Mouse (Mus musculus) adrenal gland, postnatal 14 days (tissue): ENCODE results near the gene Slc4a1ap. TPM values are rescaled to one million over a fixed set of nuclear protein-coding genes. Genes with fewer than 3 reads are reported as not detected.
"Not testable (repeated sequence)": the region's sequence is repeated elsewhere in the genome, so short reads cannot be mapped to it uniquely, and the experiment has no call there.

Experiments used
- DNase-seq: peaks from one replicate; pipeline ENCODE4 v3.0.0; 2021; ENCODE audit warnings: mixed read lengths
- total RNA-seq: library from RNA; stranded (reverse); gene quantifications from 2 replicates; pipeline ENCODE4 v1.2.3, GENCODE M21; 2021

Slc4a1ap gene
- total RNA-seq, 1 experiment from 2014 or later, result 30.1 TPM

DNA sequence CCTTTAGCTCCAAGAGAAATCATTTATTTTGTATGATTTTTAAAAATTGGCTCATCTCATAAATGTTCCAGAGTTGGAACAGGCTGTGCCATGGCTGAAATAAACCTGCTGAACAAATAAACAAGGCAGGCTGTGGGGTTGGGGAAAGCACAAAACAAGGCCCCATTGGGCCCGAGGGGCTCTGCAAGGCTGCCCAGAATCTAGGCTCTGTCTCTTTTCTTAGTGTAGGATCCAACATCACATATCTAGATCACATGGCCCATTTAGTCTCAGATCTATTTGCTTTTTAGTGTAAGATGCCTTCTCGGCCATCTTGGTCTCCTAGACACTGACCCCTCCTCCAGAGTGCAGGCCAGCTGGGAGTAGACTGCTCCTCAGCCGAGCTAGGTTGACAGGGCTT, 39.7 kb downstream of the Slc4a1ap start:
- no peak for DNase-seq

- DNase-seq, result peak; percentile 43
Observed at GRCm38 (mm10) chr5:31567951-31568657, 41.3 kb downstream of the Slc4a1ap start.

DNA sequence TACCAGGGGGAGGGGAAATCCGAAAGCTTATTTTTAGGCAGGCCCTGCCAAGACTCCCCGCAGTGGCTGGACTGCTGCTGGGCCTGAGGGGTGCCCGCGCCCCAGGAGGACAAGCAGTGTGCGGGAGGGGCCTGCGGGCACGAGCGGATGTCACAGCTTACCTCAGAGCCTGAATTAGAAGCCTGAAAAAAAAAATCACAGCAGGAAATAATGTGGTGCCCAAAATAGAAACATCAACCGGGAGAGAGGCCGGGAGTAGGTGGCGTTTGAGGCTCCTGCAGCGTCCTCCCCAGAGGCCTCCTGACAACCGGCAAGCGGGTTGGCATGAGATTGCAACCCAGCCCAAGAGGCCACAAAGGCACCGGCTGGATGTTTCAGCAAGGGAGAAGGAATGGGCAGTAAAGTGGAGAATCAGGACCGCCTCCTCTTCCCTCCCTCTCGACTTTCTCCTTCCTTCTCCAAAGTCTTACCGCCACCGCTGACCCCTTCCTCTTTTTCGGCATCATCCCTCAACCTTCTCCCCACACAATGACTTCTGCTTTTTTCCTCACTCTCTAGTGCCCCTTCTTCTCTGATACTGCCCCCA, 44.3 kb downstream of the Slc4a1ap start:
- DNase-seq, result peak; percentile 80

DNA sequence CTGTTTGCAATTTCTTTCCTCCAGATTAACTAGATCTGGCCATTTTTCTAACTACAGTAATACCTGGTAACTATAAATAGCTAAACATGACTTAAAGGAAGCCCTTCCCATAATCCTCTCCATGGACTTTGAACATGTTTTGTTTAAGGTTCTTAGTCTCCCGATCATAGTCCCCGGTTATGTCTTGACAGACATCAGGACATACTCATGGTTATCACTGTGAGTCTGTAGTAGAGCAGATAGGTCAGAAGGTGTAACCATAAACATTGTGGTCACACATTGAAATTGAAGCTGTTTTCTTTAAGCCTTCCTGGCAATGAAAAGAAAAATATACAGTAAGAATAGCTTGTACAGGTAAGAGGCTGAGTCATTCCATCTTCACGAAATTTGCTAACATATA, 46.9 kb downstream of the Slc4a1ap start:
- no peak for DNase-seq

GRCm38 (mm10) chr5:31576539-31576975, 49.8 kb downstream of the Slc4a1ap start:
- peak; percentile 76 for DNase-seq

DNA sequence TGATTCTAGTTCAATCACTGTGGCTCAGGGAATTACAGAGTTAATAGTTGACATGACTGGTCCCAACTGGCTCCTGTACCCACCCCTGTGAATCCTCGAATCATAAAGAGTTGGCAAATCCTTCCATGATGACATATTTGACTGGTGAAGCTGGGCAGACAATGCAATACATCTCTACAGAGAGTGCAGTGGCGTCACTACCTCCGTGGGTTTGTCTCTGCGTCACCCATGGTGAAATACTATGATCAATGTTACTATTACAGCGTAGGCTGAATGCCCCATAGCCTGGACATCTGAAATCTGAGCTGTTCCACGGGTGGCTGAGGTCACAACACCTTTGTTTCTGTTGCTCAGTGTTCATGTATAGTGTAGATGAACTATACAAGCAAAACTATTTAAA, 54.5 kb downstream of the Slc4a1ap start:
- DNase-seq, result no peak

- DNase-seq, result no peak
Observed at GRCm38 (mm10) chr5:31581932-31582331, 55.1 kb downstream of the Slc4a1ap start.

DNA sequence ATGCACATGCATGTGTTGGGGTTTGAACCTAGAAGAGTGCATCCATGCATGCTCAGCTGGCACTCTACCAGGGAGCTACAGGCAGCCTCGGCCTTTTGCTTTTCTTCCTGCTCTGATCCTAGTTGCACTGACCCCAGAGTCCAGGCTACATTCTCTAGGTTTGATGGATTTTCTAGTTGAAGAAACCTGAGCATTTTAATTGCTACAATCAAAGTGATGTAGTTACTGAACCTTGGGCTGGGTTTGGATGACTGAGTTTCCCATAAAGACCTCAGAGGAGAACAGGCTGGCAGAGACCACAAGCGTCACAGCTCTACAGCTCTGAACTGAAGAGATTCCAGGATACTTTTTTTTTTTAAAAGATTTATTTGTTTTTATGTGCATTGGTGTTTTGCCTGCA, 56.5 kb downstream of the Slc4a1ap start:
- DNase-seq, result no peak

DNA sequence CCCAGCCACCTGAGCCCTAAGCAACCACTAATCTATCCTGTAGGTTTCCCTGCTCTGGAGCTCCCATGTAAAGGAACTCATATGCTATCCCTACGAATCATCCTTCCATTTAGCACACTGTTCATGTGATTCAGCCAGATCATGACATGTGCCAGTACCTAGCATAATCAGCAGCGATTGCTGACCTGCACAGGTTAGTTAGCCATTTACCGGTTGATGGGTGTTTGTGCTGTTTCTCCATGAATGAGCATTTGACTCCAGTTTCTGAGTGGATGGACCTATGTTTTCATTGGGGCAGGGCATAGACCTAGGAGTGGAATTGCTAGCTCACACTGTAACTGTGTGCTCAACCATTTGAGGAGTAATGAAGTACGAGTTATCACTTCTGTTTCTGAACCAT, 58.7 kb downstream of the Slc4a1ap start:
- no peak for DNase-seq

DNA sequence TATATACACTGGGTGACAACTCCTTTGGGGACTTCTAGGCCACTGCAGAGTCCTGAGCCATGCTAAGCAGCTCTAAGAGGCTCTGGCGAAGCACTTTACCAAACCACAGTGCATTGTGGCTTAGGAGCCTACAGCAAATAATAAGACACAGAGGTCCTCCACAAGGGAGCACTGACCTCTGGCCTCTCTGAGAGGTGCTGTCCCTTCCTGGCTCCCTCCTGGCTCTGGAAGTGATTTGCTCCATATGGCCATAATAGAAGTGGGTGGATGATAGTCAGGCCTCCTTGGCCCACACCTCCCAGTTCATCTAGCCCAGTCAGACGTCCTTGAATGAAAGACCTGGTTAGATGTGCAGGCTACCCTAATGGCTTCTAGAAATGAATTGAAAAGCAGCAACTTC, 61.2 kb downstream of the Slc4a1ap start:
- no peak for DNase-seq

- DNase-seq, result not testable (repeated sequence)
Observed at GRCm38 (mm10) chr5:31588672-31589071, 61.9 kb downstream of the Slc4a1ap start.

DNA sequence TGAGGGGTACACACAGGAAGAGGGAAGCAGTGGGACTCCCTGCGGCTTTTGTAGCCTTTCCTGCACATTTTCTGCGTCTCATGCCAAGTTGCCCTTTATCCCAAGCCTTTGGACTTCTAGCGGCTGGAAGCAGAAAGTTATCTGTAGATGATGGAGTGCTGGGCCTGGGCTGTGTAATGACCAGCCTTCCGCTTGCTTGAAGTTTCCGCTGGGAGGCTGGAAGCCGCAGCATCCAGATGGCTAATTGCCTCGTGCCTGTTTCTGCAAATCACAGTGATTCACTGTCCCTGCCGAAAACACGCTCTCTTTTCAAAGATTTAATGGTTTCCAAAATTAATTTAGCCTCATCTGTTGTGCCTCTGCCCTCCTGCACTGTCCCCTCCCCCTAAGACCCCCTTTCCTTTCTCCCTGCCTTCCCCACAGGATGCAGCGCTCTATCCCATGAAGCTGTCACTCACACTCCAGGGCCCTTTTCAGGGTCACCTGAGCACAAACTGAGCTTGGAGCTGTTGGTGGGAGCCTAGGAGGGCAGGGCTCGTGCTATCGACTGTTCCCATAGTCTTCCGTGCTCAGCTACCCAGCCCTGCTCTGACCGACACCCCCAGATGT, 63.0 kb downstream of the Slc4a1ap start:
- DNase-seq, result peak; percentile 25

DNA sequence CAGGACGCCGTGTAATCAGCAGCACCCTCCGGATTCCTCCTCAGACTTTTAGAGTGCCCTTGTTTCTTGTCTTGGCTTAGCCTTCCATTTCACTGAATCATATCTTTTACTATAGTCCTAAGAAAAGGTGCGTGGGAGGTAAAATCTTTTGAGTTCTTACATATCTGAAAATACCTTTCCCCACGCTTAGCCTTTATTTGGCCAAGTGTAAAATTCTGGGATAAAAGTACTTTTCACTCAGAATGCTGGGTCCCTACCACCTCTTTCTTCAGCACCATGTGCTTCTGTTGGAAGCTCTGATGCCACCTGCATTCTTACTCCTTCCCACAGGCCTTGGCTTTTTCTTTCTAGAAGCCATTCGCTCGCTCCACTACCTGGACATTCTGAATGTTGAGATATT, 64.3 kb downstream of the Slc4a1ap start:
- DNase-seq, result no peak

DNA sequence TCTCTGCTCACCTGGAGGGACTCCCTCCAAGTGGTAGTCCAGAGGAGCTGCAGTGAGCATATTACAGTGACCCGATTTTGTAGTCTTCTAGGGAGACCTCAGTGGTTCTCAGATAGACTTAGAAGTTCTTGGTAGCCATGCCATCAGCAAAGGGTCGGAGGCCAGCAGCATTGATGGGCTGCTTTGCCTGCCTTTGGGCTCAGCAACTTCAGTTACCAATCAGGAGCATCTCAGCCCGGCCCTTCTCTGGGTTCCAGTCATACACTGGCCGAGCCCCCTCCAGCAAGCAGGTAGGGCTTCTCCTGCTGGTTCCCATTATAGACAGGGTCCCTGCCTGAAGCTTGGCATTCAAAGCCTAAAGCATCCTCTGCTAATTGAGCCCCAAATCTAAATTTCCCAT, 69.1 kb downstream of the Slc4a1ap start:
- no peak for DNase-seq

DNA sequence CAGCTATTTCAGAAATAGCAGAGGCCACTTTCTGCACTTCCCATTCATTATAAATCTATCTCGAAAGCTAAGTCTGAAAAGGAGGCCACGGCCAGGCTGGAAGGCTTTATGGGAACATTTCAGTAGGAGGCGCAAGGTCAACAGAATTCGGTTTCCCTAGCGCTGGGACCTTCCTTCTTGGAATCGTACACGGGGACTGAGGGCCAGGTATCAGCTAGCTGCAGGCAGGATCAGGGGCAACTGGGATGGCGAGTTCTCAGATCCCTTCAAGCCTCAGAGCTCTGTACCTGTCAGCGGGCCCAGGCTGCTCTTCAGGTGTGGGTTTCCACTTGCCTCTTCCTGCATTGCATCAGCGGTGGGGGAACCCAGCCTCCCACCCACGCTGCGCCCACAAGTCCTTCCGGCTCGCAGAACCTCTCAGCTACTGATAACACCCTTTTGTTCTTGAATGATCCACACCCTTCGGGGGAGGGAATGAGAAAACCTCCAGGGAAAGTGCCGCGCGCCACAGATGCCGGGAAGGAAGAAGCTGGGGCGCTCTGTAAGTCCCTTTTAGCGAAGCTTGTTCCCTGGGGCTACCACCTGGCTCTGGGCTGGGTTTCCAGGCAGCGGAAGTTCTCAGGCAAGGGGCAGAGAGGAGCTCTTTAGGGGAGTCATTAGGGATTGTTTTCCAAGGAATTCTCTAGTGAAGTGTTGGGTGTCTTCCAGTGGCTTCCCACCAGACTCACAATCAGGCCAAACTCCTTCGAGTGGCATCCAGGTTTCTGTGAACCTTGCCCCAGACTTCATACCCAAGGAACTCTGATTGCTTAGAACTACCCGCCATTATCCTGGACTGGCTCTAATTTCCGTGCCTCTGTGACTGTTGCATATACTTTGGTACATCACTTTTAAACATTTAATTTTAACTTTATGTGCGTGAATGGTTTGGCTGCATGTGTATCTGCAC, 70.0 kb downstream of the Slc4a1ap start, which contains the start of gene Mrpl33:
Gene Mrpl33, plus strand, starts transcription at position 455 of the 949 bp plus-strand sequence.
- DNase-seq, result peak; percentile 75

GRCm38 (mm10) chr5:31597430-31597944, 70.7 kb downstream of the Slc4a1ap start:
- no peak for DNase-seq

GRCm38 (mm10) chr5:31598121-31598520, 71.3 kb downstream of the Slc4a1ap start:
- DNase-seq, result no peak

DNA sequence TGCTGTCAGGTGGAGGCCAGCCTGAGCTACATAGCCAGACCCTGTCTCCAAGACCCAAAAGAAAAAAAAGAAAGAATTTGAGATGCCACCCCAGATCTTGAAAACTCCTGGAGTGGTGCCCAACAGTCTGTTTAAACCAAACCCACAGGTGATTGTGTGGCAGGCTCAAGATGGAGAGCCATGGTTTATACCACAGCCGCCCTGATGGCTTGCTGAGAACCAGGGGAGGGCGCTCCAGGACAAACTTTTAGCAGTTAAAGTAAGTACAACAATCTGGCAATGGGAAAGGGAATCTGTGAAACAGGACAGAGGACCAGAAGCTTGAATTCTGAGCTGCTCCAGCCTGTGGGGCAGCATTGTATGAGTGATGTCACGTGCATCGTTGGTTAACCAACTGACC, 71.8 kb downstream of the Slc4a1ap start:
- DNase-seq, result peak; percentile 77

DNA sequence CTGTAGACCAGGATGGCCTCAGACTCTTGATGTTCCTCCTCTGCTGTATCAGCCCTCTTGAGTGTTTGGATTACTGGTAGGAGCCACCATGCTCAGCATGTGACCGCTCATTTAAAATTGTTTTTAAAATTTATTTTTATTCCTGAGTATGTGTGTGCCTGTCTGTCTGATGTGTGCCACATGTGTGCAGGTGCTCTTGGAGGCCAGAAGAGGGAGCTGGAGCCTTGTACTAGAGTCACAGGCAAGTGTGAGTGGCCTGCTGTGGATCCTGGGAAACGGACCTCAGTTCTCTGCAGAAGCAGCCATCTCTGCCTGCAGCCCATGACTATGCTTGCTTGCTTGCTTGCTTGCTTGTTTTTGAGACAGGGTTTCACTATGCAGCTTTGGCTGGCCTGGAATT, 72.4 kb downstream of the Slc4a1ap start:
- DNase-seq, result peak; percentile 60

DNA sequence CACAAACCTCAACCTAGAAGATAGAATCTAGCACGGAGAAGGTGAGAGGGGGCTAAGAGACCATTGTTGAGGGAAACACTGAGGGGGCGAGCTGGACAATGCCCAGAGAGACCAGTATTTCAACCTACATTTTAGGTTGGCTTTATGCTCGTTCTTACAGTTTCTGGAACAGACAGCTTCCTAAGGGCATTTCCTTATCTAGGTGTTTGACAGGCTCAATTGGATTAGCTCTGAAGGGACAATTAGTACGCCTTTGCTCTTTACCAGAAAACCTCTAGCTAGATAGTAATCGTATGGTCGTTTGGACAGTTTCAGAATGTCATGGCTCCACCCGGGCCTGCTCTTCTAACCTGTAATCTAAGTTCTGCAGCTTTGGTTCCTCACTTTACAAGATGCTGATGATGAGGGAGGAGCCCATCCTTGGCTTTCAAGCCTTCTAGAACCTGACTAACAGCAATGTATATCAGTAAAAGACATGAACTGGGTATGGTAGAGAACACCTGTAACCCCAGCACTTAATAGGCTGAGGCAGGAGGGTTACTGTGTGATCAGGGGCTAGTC, 74.4 kb downstream of the Slc4a1ap start:
- DNase-seq, result no peak

DNA sequence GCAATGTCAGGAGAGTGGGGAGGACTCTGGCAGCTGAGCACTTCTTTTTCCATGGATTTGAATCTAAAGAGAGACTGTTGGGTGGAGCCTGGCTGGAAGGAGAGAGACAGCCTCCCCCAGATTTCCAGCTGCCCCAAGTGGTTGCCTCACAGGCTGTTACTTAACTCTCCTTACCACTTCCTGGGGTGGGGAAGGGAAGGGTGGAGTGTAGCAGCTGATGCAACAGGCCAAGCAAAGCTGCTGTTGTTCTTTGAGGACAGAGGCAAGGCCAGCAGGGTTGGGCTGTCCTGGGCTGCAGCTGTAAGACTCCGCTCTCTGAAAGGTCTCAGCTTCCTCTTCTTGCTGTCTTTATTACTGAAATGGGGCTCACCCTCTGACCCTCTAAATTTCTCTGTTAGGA, 75.6 kb downstream of the Slc4a1ap start:
- peak; percentile 87 for DNase-seq

DNA sequence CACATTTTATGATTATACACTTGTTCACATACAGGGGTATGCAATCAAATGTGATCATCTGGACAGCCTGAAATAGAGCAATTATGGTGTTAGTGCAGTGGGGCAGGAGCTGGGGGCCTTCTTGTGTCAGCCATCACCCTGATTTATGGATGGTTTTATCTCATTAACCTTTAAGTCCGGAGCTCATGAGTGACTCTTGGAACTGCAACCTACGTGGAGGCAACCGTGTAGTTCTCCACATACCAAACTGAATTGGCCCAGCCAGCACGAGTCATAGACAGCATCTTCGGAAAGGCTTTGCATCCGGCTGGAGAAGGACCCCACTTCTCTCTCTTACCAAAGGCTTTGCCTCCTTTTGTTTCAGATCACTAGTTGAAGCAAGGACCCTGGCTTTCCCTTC, 77.0 kb downstream of the Slc4a1ap start:
- DNase-seq, result peak; percentile 43
